Mouse (Mus musculus) heart, postnatal 25 days (tissue): ENCODE results near the gene Heg1. TPM values are rescaled to one million over a fixed set of nuclear protein-coding genes. Genes with fewer than 3 reads are reported as not detected.

Experiments
- DNase-seq: peaks from one replicate; pipeline ENCODE4 v3.0.0; 2022; ENCODE audit warnings: low spot score
- intact Hi-C: fragments of 180-260 bp; cut with DNase I; formaldehyde crosslinking; loops from one replicate; pipeline ENCODE4 v1.15.1; 2025
- total RNA-seq, 2 experiments: library from RNA; stranded (reverse); gene quantifications; 2 replicates each; pipeline ENCODE4 v1.2.3; 2021

The Heg1 gene
- total RNA-seq, 2 experiments from 2014 or later = 155 to 170 TPM

DNA sequence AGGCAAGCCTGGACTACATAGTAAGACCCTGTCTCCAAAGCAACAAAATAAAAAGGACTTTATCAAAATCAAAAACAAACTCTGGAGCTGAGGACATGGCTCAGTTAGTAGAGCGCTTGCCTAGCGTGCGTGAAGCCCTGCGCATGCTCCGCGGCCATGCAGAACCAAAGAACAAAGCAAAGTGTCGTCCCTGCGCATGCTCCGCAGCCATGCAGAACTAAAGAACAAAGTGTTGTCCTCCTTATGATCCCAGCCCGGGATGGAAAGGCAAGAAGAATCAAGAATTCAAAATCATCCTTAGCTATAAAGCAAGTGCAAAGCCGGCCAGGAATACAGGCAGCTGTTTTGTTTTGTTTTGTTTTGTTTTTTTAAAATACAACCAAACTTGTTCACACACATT lies 76.8 kb downstream of the Heg1 start:
- intact Hi-C loops = no loop called here
- DNase-seq = no peak

DNA sequence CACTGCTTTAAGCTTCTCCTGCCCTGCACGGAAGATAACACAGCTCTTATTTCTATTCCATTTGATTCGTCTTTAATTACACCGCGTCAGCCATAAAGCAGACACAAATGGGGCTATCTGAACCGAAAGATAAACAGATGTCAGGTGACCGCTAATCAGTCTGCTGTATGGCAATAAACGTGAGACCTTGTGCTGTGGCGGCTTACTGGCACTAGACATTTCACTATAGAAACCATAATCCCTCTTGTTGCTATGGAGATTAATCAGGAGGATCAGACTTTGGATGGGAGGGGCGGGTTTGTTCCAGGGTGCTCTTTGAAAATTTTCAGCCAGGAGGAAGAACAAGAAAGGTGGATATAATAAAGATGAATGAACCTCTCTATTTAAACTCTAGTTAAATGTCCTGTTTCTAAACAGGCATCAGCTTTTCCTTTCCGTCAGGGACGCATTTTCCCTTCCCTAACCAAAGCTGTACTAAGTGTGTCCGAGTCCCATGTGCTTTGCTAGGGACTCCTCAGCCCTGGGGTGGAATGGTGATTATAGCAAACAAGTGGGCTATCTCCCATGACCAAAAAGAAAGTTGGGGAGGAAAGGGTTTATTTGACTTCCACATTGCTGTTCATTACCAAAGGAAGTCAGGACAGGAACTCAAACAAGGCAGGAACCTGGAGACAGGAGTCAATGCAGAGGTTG lies 80.5 kb downstream of the Heg1 start:
- no peak for DNase-seq
- intact Hi-C loops = no loop called here

DNA sequence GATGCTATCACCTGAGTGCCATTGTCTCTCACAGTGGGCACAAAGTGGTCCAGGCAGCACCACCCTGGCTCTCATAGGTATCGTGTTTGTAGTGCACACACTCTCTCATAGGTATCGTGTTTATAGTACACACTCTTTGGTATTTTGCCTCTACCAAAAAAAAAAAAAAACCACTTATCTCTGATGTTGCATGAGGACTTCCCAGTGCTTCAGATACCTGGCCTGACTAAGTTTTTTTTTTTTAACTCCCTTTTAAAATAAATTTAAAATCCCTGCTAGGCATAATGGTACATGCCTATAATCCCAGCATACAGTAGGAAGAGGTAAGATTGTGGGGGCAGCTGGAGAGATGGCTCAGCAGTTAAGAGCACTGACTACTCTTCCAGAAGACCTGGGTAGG lies 81.3 kb downstream of the Heg1 start:
- no peak for DNase-seq
- intact Hi-C loops = no loop called here

DNA sequence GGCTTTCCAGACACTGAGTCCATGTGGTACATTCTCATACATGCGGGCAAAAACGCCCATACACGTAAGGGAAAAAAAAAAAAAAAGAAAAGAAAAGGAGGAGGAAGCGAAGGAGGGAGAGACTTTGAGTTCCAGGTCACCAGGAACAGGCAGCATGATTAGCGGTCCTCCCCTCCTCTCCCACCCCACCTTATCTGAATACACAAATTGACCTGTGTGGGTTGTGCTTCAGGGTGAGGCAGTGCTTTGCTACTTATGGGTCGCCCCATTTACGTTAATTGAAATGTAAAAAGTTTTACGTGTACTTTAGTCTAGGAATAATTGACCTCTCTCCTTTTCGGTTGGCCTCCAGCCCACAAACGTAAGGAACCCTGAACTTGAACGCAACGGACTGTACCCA lies 82.1 kb downstream of the Heg1 start:
- intact Hi-C loops = no loop called here
- no peak for DNase-seq

DNA sequence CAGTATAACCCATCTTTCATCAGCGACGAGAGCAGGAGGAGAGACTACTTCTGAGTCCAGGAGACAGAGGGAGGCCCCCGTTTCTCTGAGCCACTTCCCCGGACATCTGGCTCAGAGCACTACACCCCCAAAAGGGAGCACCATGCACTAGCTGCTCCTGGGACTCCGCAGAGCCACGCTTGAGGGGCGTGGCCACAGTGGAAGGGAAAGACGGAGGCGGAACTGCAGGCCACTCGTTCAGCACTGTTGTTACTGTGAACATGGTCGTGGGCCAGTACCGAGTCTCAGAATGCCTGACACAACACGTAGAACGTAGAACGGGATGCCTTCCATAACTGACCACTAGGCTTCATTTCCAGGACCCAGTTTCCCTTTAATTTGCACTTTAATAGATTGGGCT lies 82.6 kb downstream of the Heg1 start:
- no peak for DNase-seq
- intact Hi-C loops = no loop called here

DNA sequence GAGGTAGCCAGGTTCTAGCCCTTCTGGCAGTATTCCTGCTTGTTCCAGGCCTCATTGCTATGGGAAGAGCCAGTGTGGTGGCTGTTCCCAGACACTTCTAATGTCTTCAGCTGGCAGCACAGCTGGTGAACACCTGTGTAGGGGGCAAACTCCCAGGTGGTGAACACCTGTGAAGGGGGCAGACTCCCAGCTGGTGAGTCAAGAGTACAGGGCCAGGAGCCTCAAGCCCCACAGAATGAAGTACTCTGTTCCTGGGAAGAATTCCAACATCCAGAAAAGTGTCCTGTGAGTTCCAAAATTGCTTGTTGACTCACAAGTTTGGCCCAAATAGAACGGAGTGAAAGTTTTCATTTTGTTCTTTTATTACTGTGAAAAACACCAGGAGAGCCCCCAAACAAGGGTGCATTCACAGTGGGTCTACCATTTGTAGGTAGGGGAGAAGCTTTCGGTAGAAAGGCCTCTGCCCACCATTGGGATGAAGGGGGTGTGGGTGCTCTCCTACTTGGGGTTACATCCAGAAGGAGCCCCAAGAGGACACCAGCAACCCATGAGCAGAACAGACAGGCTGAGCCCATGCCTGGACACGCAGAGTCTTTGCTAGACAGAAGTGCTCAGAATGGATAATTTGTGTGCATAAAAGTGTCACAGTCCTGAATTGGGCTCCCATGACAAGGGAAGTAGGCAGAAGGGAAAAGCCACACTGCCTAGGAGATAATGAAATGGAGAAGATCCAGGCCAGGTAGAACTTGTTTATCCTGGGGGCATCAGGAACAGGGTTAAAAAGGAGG lies 84.5 kb downstream of the Heg1 start:
- DNase-seq = no peak

DNA sequence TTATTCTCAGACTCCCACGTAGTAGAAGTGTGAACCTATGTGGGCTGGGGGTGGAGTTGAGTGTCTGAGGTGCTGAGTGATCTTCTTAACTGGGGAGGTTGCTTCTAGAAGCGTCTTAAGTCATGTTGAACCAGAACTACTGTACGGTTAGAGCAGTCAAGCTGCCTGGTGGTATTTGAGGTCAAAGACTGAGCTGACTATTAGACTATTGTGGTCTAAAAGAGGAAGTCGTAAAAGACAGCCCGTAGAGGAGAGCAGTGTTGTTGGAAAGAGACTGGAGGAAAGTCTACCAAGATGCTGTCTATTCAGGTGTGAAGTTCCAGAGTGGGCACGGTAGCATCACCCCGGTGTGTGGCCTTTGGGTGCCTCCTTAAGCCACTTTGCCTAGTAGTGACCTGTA lies 85.7 kb downstream of the Heg1 start:
- intact Hi-C loops = no loop called here
- DNase-seq = no peak

More for the DNA sequence above, 84.5 kb downstream of the Heg1 start:
- intact Hi-C loops = no loop called here

DNA sequence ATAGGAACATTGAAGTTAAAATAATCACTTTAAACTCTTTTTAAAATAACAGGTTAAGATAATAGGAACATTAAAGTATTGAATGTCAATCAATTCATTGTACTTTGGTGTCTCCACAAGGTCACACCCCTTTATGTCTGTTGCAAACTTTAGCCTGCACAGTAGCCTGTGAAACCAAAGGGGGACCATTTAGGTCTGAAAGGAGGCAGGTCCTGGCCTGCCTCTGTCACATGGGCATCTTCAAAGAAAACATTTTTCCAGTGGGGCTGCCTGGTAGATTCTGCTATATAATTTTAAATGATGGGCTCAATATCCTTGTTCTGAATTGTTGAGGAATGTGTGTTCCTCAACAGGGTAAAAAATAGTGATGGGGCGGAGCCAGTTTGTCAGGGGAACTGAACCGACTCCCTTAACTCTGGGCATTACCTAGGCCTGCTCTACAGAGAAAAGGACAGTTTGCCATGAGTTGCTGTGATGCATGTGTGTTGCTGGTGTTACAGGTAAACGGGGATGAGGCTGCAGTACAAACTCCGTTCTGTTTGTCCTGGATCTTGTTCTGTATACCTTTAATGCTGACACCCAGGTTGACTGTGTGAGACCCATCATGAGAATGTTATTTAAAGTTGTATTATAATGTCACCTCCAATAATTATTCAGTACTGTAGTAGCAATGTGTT lies 86.7 kb downstream of the Heg1 start:
- DNase-seq = no peak
- intact Hi-C loops = no loop called here

DNA sequence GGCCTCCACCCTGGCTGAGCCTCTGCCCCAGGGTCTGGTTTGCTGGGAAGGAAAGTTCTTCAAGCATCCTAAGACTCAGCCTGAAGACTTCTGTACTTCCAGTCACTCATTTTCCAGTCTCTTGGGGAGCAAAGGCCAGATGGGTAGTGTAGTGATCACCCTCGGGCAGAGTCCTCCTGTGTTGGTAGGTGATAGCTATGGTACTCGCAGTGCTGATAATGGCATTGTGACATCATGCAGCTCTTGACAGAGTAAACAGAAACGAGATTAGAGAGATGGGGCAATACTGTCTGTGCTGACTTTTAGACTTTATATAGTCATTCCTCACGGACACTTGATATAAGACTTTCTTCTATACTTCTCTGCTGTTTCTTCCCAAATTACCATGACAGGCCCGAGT lies 88.6 kb downstream of the Heg1 start:
- intact Hi-C loops = no loop called here
- no peak for DNase-seq

DNA sequence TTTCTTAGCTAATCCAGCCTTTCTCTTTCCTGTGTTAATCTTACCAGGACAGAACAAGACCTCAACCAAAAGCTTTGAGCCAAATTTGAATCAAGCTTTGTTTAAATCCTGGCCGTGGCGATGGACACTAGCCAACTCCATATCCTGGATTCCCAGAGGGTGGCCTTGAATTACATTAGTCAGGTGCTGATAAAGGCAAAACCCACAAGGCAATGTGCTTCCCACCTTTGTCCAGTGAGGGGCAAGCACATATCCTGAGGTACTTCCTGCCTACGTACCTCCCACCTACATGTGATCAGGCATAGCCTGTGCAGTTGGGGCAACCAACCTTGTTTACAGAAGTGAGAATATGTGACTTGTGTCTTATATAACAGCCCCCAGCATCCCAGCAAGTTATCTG lies 90.8 kb downstream of the Heg1 start:
- DNase-seq = no peak
- intact Hi-C loops = no loop called here

DNA sequence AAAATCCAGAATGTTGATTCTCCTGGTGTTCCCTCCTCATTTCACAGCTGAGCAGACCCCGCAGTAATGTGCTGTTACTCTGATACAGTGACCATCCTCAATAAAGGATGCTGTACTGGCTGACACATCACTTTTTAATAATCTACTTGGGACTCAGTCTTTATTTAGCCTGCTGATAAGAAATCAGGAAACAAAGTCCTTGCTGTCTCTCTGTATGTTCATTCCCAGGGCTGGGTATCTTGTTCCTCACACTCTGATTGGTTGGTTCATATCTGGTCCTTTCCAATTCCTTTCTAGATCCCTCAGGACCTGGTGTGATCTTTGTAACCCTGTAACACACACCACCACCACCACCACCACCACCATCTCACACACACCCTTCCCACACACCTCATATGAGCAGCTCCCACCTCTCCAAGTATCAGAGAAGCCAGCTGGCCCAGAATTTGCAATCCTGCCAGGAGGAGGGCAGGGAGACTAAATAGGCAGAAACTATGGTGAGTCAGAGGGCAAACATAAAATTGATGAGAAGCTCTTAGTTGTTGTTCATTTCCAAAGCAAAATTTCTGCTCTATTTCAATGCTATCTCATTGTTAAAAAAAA lies 91.7 kb downstream of the Heg1 start:
- intact Hi-C loops = no loop called here
- DNase-seq = no peak

DNA sequence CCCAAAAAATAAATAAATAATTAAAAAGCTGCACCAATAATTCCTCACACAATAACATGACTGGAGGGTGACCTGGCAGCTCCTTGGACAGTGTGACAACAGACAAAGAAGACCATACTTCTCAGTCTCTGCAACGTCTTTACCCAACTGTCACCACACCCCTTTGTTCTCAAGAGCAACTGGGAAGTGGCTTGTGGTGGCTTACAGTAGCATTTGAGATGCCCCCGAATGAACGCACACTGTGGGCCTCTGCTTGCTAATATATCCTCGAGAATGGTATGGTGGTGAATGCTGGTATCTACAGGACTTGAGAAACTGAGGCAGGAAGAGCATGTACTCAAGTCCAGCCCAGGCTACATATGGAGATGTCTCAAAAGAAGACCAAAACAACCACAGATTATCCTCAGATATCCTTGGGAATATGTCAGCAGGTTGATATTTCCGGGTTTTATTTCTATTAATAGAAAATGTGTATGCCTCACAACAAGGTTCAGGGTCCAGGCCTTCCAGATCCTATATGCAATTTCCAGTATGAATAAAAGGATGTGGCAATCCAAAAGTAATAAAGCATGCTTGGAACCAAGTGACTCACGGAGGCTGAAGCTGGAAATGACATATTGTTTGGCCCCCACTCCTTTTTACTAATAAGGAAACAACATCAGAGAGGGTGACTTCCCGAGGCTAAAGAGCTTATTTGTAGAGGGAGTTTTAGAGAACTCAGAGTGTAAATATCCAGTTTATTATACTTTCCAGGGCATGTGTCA lies 92.8 kb downstream of the Heg1 start:
- intact Hi-C loops = no loop called here
- no peak for DNase-seq

DNA sequence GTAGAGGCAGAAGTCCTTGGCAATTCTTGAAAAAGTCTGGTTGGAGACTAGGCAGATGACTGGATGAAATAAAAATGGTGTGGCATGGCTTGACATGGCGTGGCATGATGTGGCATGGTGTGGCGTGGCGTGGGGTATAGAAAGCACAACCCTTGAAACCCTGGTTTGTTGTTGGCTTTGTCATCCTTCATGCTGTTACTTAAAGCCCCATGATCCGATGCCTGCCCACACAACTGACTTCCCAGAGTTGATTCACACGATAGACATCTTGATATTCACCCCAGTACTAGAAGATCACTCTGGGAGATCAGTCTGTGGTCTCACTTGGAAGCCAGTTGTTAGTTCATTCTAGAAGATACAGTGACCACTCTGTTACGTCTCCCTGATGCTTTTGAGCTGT lies 93.4 kb downstream of the Heg1 start:
- intact Hi-C loops = no loop called here
- DNase-seq = no peak

DNA sequence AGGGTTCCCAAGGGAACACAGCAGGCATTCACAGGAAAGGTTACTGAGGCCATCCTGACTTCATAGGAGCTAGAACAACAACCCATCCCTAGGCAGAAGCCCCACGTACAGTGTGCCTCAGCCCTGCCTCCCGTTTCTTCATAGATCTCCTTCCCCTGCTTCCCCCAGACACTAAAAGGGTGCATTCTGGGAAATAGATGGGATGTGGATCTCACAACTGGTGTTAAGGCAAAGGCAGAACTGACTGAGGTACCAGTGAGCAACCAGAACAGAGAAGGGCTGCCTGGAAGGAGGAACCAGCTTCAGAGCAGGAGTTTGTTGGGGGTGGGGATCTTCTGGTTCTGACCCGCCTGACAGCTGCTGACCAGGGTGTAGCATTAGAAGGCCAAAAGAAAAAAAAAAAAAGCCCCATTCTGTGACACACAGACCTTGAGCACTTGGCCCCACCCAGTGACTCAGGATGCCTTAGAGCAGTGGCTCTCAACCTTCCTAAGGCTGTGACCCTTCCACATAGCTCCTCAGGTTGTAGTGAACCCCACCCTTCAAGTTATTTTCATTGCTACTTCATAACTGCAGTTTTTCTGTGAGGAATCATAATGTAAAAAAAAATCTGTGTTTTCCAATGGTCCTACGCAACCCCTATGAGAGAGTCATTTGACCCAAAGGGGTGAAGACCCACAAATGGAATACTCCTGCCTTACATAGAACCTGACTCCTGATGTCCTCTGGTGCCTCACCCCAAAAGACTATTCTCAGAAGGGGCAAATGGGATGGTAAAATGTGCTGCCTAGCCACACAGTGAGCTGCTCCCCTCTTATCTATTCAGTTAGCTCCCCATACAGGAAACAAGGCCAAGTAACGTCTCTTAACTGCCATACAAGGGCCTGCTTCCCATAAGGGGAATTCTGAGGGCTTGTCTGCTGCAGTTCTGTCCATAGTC lies 97.9 kb downstream of the Heg1 start:
- intact Hi-C loops = no loop called here

DNA sequence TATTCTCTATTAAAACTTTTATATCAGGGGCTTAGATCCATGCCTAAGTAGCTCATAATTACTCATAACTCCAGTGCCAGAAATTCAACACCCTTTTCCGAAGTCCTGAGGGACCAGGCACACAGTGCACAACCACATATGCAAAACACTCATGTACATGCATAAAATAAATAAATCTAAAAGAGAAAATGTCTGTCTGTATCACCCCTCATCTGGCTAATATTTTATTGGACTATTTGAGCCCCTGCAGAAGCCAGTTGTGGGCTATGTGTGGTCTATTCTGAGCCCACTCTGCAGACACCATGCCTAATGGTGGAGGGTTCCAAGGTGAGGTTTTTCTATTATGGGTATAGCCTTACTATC lies 98.5 kb downstream of the Heg1 start:
- intact Hi-C loops = no loop called here
- no peak for DNase-seq

More for the DNA sequence above, 97.9 kb downstream of the Heg1 start:
- no peak for DNase-seq

DNA sequence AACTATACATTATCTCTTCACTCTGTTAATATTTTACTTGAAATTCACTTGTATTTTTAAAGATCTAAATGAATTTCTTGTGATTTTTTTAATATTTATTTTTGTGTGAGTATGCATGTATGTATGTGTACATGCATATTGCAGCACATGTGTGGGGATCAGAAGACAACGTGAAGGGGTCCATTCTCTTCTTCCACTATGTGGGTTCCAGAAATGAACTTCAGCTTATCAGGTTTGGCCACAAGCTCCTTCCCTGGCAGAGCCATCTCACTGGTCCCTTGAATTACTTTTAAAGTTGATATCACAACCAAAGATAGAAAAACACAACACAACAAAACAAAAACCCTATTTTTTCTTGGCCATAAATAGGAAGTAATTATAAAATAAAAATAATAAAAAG lies 100.4 kb downstream of the Heg1 start:
- intact Hi-C loops = no loop called here
- DNase-seq = no peak

DNA sequence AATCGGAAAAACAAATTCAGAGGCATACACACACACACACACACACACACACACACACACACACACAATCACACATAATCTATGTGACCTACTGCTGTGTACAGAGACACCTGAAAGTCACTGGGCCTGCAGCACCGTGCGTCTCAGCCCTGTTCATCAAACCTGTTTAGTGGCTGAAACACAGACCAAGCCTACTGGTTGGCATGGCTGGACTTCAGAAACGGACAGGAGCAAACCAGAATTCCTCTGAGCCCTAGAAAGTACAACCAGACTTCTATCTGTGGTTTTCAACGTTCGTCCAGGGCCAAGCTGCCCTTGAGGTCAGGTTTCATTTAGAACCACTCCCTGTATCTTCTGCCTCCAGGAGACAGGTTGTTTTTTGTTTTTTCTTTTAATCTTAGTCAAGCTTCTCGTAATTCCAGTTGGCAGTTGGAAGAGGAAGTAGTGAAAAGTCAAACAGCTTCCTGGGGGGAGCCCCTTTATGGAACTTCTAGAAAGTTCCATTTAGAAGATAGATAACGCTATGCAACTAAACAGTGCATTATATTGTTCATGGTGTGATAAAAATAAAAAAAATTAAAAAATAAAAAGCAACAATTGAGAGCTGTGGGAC lies 101.0 kb downstream of the Heg1 start:
- no peak for DNase-seq
- intact Hi-C loops = no loop called here

DNA sequence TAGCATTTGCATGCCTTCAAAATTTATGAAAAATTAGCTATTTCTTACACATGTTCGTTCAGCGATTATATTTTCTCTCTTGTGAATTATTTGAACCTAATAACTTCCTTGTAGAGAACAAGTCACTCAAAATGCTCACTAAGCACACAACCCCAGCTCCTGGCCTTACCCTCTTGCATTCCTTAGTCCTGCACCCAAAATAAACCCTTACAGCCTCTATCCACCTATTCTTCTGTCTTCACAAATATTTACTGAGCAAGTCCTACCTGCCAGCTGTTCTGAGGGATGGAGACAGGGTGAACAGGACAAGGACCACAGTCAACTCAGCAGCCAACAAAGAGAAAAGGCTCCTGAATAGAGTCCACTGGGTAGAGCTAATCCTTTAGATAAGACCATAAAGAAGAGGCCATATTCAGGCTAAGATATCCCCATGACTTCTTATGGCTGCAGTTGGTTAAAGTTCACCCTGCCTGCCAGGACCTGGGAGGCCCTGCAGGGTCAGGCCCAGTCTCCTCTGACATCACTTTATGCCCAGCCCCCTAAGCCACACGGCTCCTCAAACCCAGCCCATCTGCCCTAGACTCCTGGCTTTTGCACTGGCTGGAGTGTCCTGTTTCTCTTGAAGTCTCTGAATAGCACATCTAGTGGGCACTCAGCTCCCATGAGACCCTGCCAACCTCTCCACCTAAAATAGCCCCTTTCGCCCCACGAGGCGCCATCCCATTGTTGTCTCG lies 102.7 kb downstream of the Heg1 start:
- DNase-seq = no peak
- intact Hi-C loops = no loop called here
